Mouse (Mus musculus): ENCODE results near the gene Tnfrsf25. TPM values are rescaled to one million over a fixed set of nuclear protein-coding genes. Genes with fewer than 3 reads are reported as not detected.

Gene Tnfrsf25
- polyA plus RNA-seq, 1 experiment from 2014 or later = 0.94 TPM

DNA sequence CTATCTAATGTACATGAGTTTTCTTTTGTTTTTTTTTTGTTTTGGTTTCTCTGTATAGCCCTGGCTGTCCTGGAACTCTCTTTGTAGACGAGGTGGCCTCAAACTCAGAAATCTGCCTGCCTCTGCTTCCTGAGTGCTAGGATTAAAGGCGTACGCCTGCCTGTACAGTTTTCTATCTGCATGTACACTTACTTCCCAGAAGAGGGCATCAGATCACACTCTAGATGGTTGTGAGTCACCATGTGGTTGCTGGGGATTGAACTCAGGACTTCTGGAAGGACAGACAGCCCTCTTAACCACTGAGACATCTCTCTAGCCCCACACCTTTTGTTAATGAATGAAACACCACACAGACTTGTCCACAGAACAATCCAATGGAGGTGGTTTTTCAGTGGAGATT lies 36.5 kb upstream of the Tnfrsf25 start:
- H3K27me3 ChIP-seq = no peaks in the 10 kb centered on the region; the same call in 1 of the 2 replicates
- H3K4me3 ChIP-seq = no peak overlapping the region

DNA sequence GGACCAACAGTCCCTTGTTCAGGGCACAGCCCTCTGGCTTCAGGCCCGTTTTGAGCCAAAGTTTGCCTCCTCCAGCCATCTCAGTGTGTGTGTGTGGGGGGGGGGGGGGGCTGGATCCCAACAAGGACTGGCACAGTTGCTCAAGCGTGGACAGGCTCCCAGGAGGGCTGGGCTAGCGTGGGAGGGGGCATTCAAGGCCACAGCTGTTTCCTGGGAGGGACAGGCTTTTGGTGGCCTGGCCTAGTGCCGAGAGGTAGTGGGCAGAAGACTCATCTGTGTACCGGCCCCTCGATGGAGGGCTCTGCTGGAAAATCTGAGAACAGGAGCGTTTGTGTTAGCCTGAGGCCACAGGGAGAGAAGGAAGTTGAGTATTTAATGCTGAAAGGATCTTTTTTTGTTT lies 35.8 kb upstream of the Tnfrsf25 start:
- no peaks in the 10 kb centered on the region for H3K4me1 ChIP-seq (replicated peaks)
- 62% methylated on average over 7 of the region's 7 CpGs for WGBS
- H3K9ac ChIP-seq = no peak overlapping the region
- H3K9me3 ChIP-seq (replicated peaks) = no peaks in the 10 kb centered on the region
- no peak overlapping the region for H3K27ac ChIP-seq
- no peak overlapping the region for H3K4me3 ChIP-seq
- H3K36me3 ChIP-seq = no peaks in the 10 kb centered on the region
- no peak overlapping the region for H3K4me2 ChIP-seq
- ATAC-seq (replicated peaks; ENCODE audit: insufficient number of reproducible peaks, insufficient read depth, low FRiP score, low read depth) = no peak
- H3K27me3 ChIP-seq = no peaks in the 10 kb centered on the region; the same call in 1 of the 2 replicates

More for the DNA sequence above, 36.5 kb upstream of the Tnfrsf25 start:
- no peaks in the 10 kb centered on the region for H3K9me3 ChIP-seq (replicated peaks)
- H3K27ac ChIP-seq = no peak overlapping the region
- no peak for ATAC-seq (replicated peaks; ENCODE audit: insufficient number of reproducible peaks, insufficient read depth, low FRiP score, low read depth)
- no peak overlapping the region for H3K4me2 ChIP-seq
- H3K4me1 ChIP-seq (replicated peaks) = no peaks in the 10 kb centered on the region
- no peaks in the 10 kb centered on the region for H3K36me3 ChIP-seq
- WGBS = 92% methylated on average over 3 of the region's 3 CpGs
- no peak overlapping the region for H3K9ac ChIP-seq

DNA sequence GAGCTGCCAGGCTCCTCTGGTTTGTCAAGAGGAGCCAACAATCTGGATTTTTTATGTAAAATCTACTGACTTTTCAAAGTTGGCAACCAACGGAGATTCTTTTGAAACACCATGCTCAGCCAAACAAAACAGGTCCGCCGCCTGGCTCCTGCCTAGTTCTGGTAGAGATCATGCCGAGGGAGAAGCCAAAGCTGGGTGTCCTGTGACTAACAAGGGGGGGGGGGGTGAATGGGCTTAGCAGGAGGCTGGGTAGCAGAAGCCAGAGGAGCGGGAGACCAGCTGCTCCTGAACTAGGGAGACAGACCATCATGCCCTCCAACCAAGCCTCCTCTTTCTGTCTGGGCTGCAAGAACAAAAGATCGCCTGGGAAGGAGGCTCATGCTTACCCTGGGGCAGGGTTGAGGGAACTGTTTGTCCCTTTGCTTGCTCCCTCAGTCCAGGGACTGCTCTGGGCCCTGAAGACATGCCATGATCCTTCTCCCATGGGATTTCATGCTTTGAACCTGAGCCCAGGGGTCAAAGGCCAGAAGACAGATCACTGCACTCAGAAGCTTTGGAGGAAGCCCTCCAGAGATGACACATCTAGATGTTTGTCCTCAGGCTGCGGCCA lies 32.0 kb upstream of the Tnfrsf25 start:
- WGBS = 63% methylated on average over 7 of the region's 7 CpGs
- Histone ChIP-seq H3K27me3 (no peaks in the 10 kb centered on the region), H3K9ac (no peak overlapping the region), H3K36me3 (no peaks in the 10 kb centered on the region), H3K27ac (no peak overlapping the region), H3K4me1 (replicated peaks) (peaks cover 18% of the 10 kb centered on the region), H3K4me3 (no peak overlapping the region), H3K9me3 (replicated peaks) (no peaks in the 10 kb centered on the region), H3K4me2 (no peak overlapping the region)
- no peak for ATAC-seq (replicated peaks; ENCODE audit: insufficient number of reproducible peaks, insufficient read depth, low FRiP score, low read depth)

DNA sequence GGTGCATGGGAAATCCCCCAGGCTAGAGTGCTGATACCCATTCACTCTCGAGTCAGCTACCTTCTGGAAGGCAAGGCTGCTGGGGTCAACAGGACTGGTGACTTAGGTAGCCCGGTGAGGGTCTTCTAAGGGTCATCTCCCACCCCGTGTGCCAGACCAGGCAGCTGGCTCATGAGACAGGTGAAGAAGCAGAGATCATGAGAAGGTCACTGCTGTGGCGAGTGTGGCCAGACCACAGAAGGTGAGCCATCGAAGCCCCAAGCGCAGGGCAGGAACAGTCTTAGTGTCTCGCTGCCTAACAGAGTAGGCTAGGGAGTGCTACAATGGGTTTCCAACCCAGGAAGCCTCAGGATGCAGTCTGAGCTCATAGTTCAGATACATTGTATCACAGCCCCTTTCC lies 31.1 kb upstream of the Tnfrsf25 start:
- Histone ChIP-seq H3K27me3 (no peaks in the 10 kb centered on the region), H3K9ac (no peak overlapping the region), H3K9me3 (replicated peaks) (no peaks in the 10 kb centered on the region), H3K4me2 (no peak overlapping the region), H3K27ac (no peak overlapping the region), H3K4me1 (replicated peaks) (peaks cover 24% of the 10 kb centered on the region), H3K36me3 (no peaks in the 10 kb centered on the region), H3K4me3 (no peak overlapping the region)
- WGBS = 82% methylated on average over 7 of the region's 7 CpGs
- ATAC-seq (replicated peaks; ENCODE audit: insufficient number of reproducible peaks, insufficient read depth, low FRiP score, low read depth) = no peak

DNA sequence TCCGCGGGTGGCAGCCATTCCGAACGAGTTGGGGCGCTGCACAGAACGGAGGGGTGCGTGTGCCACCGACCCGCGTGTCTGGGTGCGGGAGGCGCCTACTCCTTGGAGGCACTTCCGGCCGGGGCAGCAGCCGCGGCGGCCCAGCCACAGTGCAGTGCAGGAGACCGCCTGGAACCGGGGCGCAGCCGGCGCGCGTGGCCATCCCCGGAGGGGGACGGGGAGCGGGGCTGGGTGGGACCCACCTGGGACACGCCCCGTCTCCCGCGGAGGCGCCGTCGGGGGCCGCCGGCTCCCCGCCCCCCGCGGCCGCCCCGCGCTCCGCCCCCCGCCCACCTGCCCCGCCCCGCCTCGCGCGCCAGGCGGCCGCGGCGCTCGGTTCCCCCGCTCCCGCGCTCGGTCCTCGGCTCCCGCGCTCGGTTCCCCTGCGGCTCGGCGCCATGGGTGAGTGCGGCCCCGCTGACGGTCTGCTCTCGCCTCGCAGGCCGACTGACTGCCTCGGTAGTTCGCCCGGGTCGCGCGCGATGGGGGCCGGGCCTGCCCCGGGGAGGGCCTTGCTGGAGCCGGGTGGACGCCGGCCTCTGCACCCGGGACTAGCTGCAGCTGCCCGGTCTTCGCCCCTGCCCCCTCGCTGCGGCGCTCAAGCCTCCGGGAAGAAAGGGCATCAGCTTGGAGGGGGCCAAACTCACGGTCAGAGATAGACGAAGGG lies 29.1 kb upstream of the Tnfrsf25 start:
- ATAC-seq (replicated peaks; ENCODE audit: insufficient number of reproducible peaks, insufficient read depth, low FRiP score, low read depth) = peak; percentile 83
- Histone ChIP-seq H3K9ac (peak overlapping the region; percentile 91), H3K27me3 (no peaks in the 10 kb centered on the region), H3K27ac (peak overlapping the region; percentile 63; the same call in 1 of the 2 replicates), H3K4me2 (peak overlapping the region; percentile 84), H3K4me3 (peak overlapping the region; percentile 91), H3K9me3 (replicated peaks) (no peaks in the 10 kb centered on the region), H3K36me3 (no peaks in the 10 kb centered on the region), H3K4me1 (replicated peaks) (peaks cover 27% of the 10 kb centered on the region)
- under 1% methylated on average over 75 of the region's 92 CpGs for WGBS

DNA sequence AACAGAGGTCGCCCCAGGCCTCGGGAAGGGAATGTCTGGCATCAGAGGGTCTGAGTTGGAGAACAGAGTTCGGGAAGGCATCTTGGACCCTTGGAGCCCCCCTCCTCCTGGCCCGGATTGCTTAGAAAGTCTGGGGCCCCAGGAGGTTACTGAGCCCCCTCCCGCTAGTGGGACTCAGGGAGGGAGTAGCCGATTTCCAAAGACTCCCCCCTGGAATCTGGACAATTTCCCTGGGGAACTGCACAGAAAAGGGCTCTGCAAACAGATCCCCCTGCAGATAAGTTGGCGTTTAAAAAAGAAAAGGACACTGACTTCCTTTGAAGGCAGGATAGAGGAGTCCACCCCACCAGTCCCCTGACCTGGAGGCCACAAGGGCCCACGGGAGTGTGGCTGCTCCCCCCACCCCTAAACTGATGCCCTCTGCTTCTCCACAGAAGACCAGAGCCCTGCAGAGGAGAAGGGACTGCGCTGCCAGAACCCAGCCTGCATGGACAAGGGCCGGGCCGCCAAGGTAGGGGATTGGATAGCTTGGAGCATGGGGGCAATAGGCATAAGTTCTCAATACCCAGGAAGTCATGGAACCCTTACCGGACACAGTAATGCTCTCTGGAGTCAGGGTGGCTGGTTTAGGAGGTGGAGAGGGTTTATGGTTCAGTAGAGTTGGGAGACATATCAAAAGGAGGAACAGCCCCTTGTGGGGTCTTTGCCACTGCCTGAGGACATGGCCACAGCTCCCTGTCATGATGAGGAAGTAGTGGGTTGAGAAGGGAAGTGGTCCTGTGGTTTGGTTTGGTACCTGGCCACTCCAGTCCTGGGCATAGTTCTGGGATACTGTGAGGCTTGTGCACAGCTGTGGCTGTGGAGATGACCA lies 28.3 kb upstream of the Tnfrsf25 start:
- 5% methylated on average over 12 of the region's 12 CpGs for WGBS
- peak overlapping the region; percentile 91 for H3K4me3 ChIP-seq
- no peaks in the 10 kb centered on the region for H3K36me3 ChIP-seq
- peak overlapping the region; percentile 84 for H3K4me2 ChIP-seq
- peak overlapping the region; percentile 91 for H3K9ac ChIP-seq
- no peaks in the 10 kb centered on the region for H3K27me3 ChIP-seq
- peaks cover 31% of the 10 kb centered on the region for H3K4me1 ChIP-seq (replicated peaks)
- no peak for ATAC-seq (replicated peaks; ENCODE audit: insufficient number of reproducible peaks, insufficient read depth, low FRiP score, low read depth)
- no peaks in the 10 kb centered on the region for H3K9me3 ChIP-seq (replicated peaks)
- H3K27ac ChIP-seq = peak overlapping the region; percentile 63; the same call in 1 of the 2 replicates

DNA sequence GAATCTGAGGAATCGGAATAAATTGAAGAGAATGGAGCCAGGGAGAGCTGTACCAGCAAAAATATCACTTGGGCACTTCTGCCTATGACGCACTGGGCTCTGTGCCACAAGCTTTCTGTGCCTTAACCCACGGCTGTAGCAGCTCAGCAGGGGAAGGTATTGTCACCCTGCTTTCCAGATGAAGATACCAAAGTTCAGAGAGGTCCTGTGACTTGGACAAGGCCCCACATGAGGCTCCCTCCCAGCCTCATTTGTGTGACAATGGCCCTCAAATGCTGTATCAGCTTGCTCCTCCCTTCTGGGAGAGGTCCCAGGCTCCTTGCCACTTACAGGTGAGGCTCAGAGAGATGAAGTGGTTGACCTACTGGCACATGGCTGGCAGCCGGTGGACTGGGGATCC lies 27.6 kb upstream of the Tnfrsf25 start:
- Histone ChIP-seq H3K27me3 (no peaks in the 10 kb centered on the region), H3K9ac (no peak overlapping the region), H3K4me1 (replicated peaks) (peaks cover 38% of the 10 kb centered on the region), H3K4me2 (peak overlapping the region; percentile 84), H3K9me3 (replicated peaks) (no peaks in the 10 kb centered on the region), H3K4me3 (peak overlapping the region; percentile 91), H3K36me3 (no peaks in the 10 kb centered on the region), H3K27ac (no peak overlapping the region)
- WGBS = 40% methylated on average over 4 of the region's 4 CpGs
- ATAC-seq (replicated peaks; ENCODE audit: insufficient number of reproducible peaks, insufficient read depth, low FRiP score, low read depth) = no peak

DNA sequence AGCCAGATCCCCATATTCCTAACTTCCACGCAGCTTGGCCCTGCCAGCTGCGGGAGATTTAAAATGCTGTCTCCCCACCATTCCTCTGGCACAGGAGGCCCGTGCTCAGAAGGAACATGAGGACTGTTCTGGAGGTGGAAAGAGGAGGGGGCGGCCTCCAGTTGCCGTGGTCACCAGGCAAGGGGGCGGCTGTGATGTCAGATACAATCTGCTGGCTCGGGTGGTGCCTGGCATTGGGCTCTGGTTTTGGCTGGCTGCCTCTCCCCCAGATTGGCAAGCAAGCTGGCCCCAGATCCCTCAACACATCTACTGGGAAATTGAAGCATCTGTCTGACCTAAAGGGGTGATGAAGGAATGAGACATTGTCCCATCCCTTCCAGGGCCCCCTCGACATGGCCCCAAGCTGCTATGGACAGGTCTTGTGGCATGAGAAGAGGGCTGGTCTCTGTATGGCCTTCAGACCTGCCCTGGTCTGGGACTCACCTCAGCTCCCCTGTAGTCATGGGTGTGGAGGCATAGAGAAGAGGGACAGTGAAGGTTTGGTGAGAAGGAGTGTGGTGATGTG lies 27.1 kb upstream of the Tnfrsf25 start:
- WGBS = 58% methylated on average over 8 of the region's 8 CpGs
- Histone ChIP-seq H3K27me3 (no peaks in the 10 kb centered on the region), H3K9ac (no peak overlapping the region), H3K36me3 (no peaks in the 10 kb centered on the region), H3K4me2 (peak overlapping the region; percentile 84), H3K9me3 (replicated peaks) (no peaks in the 10 kb centered on the region), H3K4me1 (replicated peaks) (peaks cover 40% of the 10 kb centered on the region), H3K4me3 (peak overlapping the region; percentile 91; the same call in 1 of the 2 replicates), H3K27ac (no peak overlapping the region)
- no peak for ATAC-seq (replicated peaks; ENCODE audit: insufficient number of reproducible peaks, insufficient read depth, low FRiP score, low read depth)

DNA sequence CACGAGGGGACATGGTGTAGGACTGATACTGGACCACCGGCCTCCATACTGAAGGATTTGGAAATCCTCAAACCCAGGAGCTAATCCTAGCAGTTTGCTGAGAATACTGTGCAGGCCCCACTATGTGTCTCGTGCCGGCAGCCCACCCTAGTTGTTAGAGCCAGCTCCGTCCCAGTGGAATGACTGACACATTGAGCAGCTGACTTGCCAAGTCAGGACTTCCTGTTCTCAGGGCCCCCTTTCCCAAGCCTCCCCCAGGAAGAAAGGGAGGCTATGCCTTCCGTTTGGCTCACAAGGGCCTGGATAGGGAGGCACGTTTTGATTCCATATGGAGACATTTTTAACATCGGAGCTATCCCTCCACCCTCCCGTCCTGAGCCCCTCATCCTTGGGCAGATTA lies 25.5 kb upstream of the Tnfrsf25 start:
- no peak overlapping the region for H3K4me2 ChIP-seq
- H3K36me3 ChIP-seq = no peaks in the 10 kb centered on the region
- 66% methylated on average over 9 of the region's 9 CpGs for WGBS
- H3K27me3 ChIP-seq = no peaks in the 10 kb centered on the region
- H3K9ac ChIP-seq = no peak overlapping the region
- H3K27ac ChIP-seq = no peak overlapping the region
- H3K4me3 ChIP-seq = no peak overlapping the region
- no peak for ATAC-seq (replicated peaks; ENCODE audit: insufficient number of reproducible peaks, insufficient read depth, low FRiP score, low read depth)
- H3K4me1 ChIP-seq (replicated peaks) = peaks cover 40% of the 10 kb centered on the region
- no peaks in the 10 kb centered on the region for H3K9me3 ChIP-seq (replicated peaks)

DNA sequence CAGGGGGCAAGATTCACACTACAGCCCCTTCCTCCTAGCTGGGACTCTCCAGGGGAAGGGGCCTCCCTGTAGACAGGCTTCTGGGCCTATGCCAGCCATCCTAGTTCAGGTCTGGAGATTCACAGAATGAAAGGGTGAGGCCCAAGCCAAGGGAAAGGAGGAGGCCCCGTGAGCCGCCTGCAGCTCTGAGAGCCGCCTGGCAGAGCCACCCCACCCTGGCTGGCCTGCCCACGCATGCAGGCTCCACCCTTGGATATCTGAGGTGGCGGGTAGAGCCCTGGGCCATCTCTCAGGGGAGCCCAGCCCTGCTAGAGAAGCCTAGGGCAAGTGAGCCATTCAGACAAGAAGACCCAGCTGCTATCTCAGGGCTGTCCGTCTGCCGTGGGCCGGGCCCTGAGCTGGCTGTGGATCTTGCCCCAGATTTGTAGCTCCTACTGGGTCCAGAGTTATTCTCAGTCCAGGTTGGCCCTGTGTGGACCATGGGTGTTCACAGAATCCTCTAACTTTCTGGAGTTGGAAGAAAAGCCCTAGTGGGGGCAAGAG lies 22.9 kb upstream of the Tnfrsf25 start:
- H3K9ac ChIP-seq = no peak overlapping the region
- no peak overlapping the region for H3K4me3 ChIP-seq
- no peaks in the 10 kb centered on the region for H3K36me3 ChIP-seq
- no peaks in the 10 kb centered on the region for H3K9me3 ChIP-seq (replicated peaks)
- peaks cover 40% of the 10 kb centered on the region for H3K4me1 ChIP-seq (replicated peaks)
- no peaks in the 10 kb centered on the region for H3K27me3 ChIP-seq
- ATAC-seq (replicated peaks; ENCODE audit: insufficient number of reproducible peaks, insufficient read depth, low FRiP score, low read depth) = no peak
- H3K4me2 ChIP-seq = no peak overlapping the region
- WGBS = 39% methylated on average over 8 of the region's 8 CpGs
- H3K27ac ChIP-seq = no peak overlapping the region

DNA sequence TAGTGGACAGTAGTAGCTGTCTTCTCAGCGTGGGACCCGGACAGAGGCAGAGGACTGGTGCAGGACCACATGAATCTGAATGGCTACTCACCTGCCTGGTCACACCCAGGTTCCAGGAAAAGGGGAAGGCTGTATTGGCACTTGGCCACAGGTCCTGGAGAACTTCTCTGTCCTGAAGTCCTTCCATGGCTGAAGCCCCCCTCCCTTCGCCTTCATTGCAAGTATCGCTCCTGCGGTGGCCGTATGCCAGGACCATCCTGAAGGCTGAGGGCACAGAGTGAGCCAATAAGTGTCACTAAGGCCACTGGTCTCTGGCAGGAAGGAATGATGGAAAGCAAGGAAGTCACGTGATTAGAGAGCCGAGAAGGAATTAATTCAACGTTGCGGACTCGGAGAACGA lies 21.5 kb upstream of the Tnfrsf25 start:
- no peak overlapping the region for H3K4me3 ChIP-seq
- no peak overlapping the region for H3K4me2 ChIP-seq
- WGBS = 81% methylated on average over 12 of the region's 12 CpGs
- H3K9ac ChIP-seq = no peak overlapping the region
- peaks cover 36% of the 10 kb centered on the region for H3K4me1 ChIP-seq (replicated peaks)
- no peaks in the 10 kb centered on the region for H3K27me3 ChIP-seq
- no peak for ATAC-seq (replicated peaks; ENCODE audit: insufficient number of reproducible peaks, insufficient read depth, low FRiP score, low read depth)
- H3K9me3 ChIP-seq (replicated peaks) = no peaks in the 10 kb centered on the region
- H3K27ac ChIP-seq = no peak overlapping the region
- H3K36me3 ChIP-seq = no peaks in the 10 kb centered on the region
